Mouse (Mus musculus): ENCODE data around the gene Cyp2b13. TPM values are rescaled to one million over a fixed set of nuclear protein-coding genes. Genes with fewer than 3 reads are reported as not detected.

Gene Cyp2b13
- polyA plus RNA-seq (2017; shearing (Covaris generic)) = not detected

GRCm38 (mm10) chr7:26061197-26061596 is at the start of gene Cyp2b13:
Cyp2b13 (plus strand) TSS chr7:26061497.

Other genes starting within 250 kb of the Cyp2b13 start
- 10 to 100 TPM in 1 of 2 experiments, 1 to 10 TPM in 1; 8.3 to 10.2 TPM for gene Cyp2s1, start 244.6 kb upstream of the Cyp2b13 start, polyA plus RNA-seq (2017; shearing (Covaris generic))
- gene Cyp2b10, start 163.9 kb upstream of the Cyp2b13 start, polyA plus RNA-seq (2017; shearing (Covaris generic)) = under 1 TPM in 1 of 2 experiments, not detected in 1; 0.61 TPM
- gene Cyp2b9, start 111.9 kb downstream of the Cyp2b13 start, polyA plus RNA-seq (2017; shearing (Covaris generic)) = under 1 TPM in 1 of 2 experiments, not detected in 1; 0.34 TPM
- gene Vmn1r184, start 198.8 kb downstream of the Cyp2b13 start, polyA plus RNA-seq (2017; shearing (Covaris generic)) = 1 to 10 TPM in 1 of 2 experiments, under 1 TPM in 1; 0.25 to 4.4 TPM
- gene Cyp2a4, start 245.7 kb downstream of the Cyp2b13 start, polyA plus RNA-seq (2017; shearing (Covaris generic)) = not detected